Comparison of ENCODE assay signal across 16 mouse cellular contexts in the genomic region with DNA sequence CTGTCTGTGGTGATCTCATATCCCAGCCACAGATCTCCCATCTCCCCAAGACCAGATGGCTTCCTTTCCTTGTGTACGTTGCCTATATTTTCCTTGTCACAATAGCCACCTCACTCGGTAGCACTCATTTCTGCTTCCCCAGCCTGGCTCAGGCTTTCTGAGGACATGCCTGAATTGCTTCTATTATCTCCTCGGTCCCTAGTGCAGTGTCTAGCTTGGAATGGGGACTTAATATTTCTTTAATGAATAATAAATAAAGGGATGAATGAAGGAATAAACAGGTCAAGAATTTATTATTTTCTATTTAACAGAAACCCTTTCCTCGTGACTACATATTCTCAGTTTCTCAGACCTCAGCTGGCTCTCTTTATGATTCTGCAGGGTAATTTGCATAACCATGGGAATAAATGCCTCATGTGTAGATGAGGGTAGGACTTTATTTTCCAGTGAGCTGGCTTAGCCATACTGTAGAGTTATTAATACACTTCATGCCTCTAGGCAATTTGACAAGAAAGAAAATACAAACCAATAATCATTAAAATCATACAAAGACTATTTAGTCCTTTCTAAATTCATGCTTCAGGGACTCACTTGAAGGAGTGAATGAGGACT.
DNase-seq lines count a peak whose midpoint lies in the region; ATAC-seq lines count a peak whose summit lies in the region.
"Had no signal": no experiment of that assay in that cellular context is flagged by ENCODE, and none has a peak within 500 bp of the region (broad histone marks: within the 10 kb centered on the region; RNA-seq: fewer than 3 reads in every experiment).

No protein-coding gene starts in this region.

- no peaks in the 10 kb centered on the region for H3K9me3 ChIP-seq in forebrain, embryonic 12.5 days
- H3K9me3 ChIP-seq in forebrain, embryonic 11.5 days (ENCODE audit: control insufficient read depth, low read length), result no peaks in the 10 kb centered on the region
- no peaks in the 10 kb centered on the region for H3K9me3 ChIP-seq in hindbrain, embryonic 14.5 days (ENCODE audit: control insufficient read depth, low read length)
- no peaks in the 10 kb centered on the region for H3K9me3 ChIP-seq in neural tube, embryonic 12.5 days
- H3K9me3 ChIP-seq: embryonic facial prominence, embryonic 12.5 days; heart, embryonic 12.5 days; intestine, embryonic 15.5 days; kidney, embryonic 15.5 days; limb, embryonic 15.5 days had no signal

- no peak overlapping the region for H3K4me3 ChIP-seq in forebrain, embryonic 12.5 days (replicated peaks)
- no peak overlapping the region for H3K4me3 ChIP-seq in forebrain, embryonic 11.5 days (ENCODE audit: low read depth, low read length)
- H3K4me3 ChIP-seq in hindbrain, embryonic 14.5 days (replicated peaks; ENCODE audit: low read length), result no peak overlapping the region
- H3K4me3 ChIP-seq in neural tube, embryonic 12.5 days, result no peak overlapping the region
- H3K4me3 ChIP-seq: embryonic facial prominence, embryonic 12.5 days; heart, embryonic 12.5 days; intestine, embryonic 15.5 days; kidney, embryonic 15.5 days; limb, embryonic 15.5 days had no signal

- H3K36me3 ChIP-seq in forebrain, embryonic 12.5 days (replicated peaks), result no peaks in the 10 kb centered on the region
- no peaks in the 10 kb centered on the region for H3K36me3 ChIP-seq in forebrain, embryonic 11.5 days (ENCODE audit: control insufficient read depth, insufficient read depth, low read length)
- H3K36me3 ChIP-seq in hindbrain, embryonic 14.5 days (replicated peaks; ENCODE audit: control insufficient read depth, insufficient read depth), result no peaks in the 10 kb centered on the region
- no peaks in the 10 kb centered on the region for H3K36me3 ChIP-seq in neural tube, embryonic 12.5 days
- H3K36me3 ChIP-seq: embryonic facial prominence, embryonic 12.5 days; heart, embryonic 12.5 days; intestine, embryonic 15.5 days; kidney, embryonic 15.5 days; limb, embryonic 15.5 days had no signal

- H3K4me2 ChIP-seq in forebrain, embryonic 12.5 days, result no peak overlapping the region
- H3K4me2 ChIP-seq in forebrain, embryonic 11.5 days (ENCODE audit: low read depth, low read length, severe bottlenecking), result no peak overlapping the region
- no peak overlapping the region for H3K4me2 ChIP-seq in hindbrain, embryonic 14.5 days (replicated peaks)
- no peak overlapping the region for H3K4me2 ChIP-seq in neural tube, embryonic 12.5 days (replicated peaks)
- H3K4me2 ChIP-seq: embryonic facial prominence, embryonic 12.5 days; heart, embryonic 12.5 days; intestine, embryonic 15.5 days; kidney, embryonic 15.5 days; limb, embryonic 15.5 days had no signal

- H3K4me1 ChIP-seq in forebrain, embryonic 12.5 days, result peaks cover 33% of the 10 kb centered on the region
- H3K4me1 ChIP-seq in forebrain, embryonic 11.5 days (replicated peaks; ENCODE audit: control insufficient read depth, insufficient read depth, low read length), result peaks cover 12% of the 10 kb centered on the region; the same call in 1 of the 2 replicates
- H3K4me1 ChIP-seq in hindbrain, embryonic 14.5 days (replicated peaks; ENCODE audit: control insufficient read depth, insufficient read depth, low read length), result peaks cover 16% of the 10 kb centered on the region
- peaks cover 16% of the 10 kb centered on the region for H3K4me1 ChIP-seq in neural tube, embryonic 12.5 days

- H3K27ac ChIP-seq in forebrain, embryonic 12.5 days, result no peak overlapping the region
- H3K27ac ChIP-seq in forebrain, embryonic 11.5 days (ENCODE audit: low read depth, low read length), result no peak overlapping the region
- H3K27ac ChIP-seq in hindbrain, embryonic 14.5 days, result peak overlapping the region; percentile 61
- H3K27ac ChIP-seq in neural tube, embryonic 12.5 days, result no peak overlapping the region
- H3K27ac ChIP-seq: embryonic facial prominence, embryonic 12.5 days; intestine, embryonic 15.5 days; kidney, embryonic 15.5 days; limb, embryonic 15.5 days had no signal

- 41% methylated on average over 4 of the region's 4 CpGs for WGBS in forebrain, embryonic 12.5 days
- 52% methylated on average over 4 of the region's 4 CpGs for WGBS in forebrain, embryonic 11.5 days
- WGBS in hindbrain, embryonic 14.5 days, result 19% methylated on average over 4 of the region's 4 CpGs
- 26% methylated on average over 4 of the region's 4 CpGs for WGBS in neural tube, embryonic 12.5 days

- 0 out of 2 replicates have a peak, but pooled peaks cover 4% of the 10 kb centered on the region for H3K27me3 ChIP-seq in forebrain, embryonic 12.5 days
- H3K27me3 ChIP-seq in forebrain, embryonic 11.5 days (ENCODE audit: control insufficient read depth, insufficient read depth, low read length), result no peaks in the 10 kb centered on the region
- H3K27me3 ChIP-seq in hindbrain, embryonic 14.5 days (ENCODE audit: control insufficient read depth, insufficient read depth, low read length), result no peaks in the 10 kb centered on the region
- H3K27me3 ChIP-seq in neural tube, embryonic 12.5 days (replicated peaks), result no peaks in the 10 kb centered on the region
- H3K27me3 ChIP-seq: embryonic facial prominence, embryonic 12.5 days; heart, embryonic 12.5 days; intestine, embryonic 15.5 days; kidney, embryonic 15.5 days; limb, embryonic 15.5 days had no signal

- H3K9ac ChIP-seq in forebrain, embryonic 12.5 days, result no peak overlapping the region
- H3K9ac ChIP-seq in forebrain, embryonic 11.5 days (ENCODE audit: low read length), result no peak overlapping the region
- no peak overlapping the region for H3K9ac ChIP-seq in hindbrain, embryonic 14.5 days
- H3K9ac ChIP-seq in neural tube, embryonic 12.5 days, result no peak overlapping the region
- H3K9ac ChIP-seq: embryonic facial prominence, embryonic 12.5 days; heart, embryonic 12.5 days; intestine, embryonic 15.5 days; kidney, embryonic 15.5 days; limb, embryonic 15.5 days had no signal

- ATAC-seq in forebrain, embryonic 12.5 days (ENCODE audit: low FRiP score), result peak; percentile 49; the same call in 1 of the 2 replicates
- no peak for ATAC-seq in forebrain, embryonic 11.5 days (replicated peaks; ENCODE audit: low FRiP score)
- peak; percentile 67; the same call in 1 of the 2 replicates for ATAC-seq in hindbrain, embryonic 14.5 days (ENCODE audit: low FRiP score)
- ATAC-seq in neural tube, embryonic 12.5 days (ENCODE audit: low FRiP score, low read depth), result peak; percentile 74
- ATAC-seq in cerebellum, adult (ENCODE audit: insufficient number of reproducible peaks, low FRiP score, low TSS enrichment), result no peak
- ATAC-seq: intestine, embryonic 15.5 days had no signal

- DNase-seq in forebrain, embryonic 11.5 days (ENCODE audit: low spot score), result no peak
- peak; percentile 30 for DNase-seq in brain, adult 2 months (ENCODE audit: low read depth, low spot score)
- no peak for DNase-seq in hindbrain, embryonic 14.5 days (ENCODE audit: low spot score)
- DNase-seq in cerebellum, postnatal 36 days, result no peak
- no peak for DNase-seq in adrenal gland, adult 2 months
- DNase-seq: cerebellum, adult 11-12 months; layer of hippocampus, postnatal 36 days; lung, postnatal 36 days had no signal

Comparison
In these comparisons a context has a peak if more than half of its experiments do, and no peak if none do; other contexts are left out.
1. ATAC-seq: peak in forebrain, embryonic 12.5 days (single experiment), hindbrain, embryonic 14.5 days (single experiment) and neural tube, embryonic 12.5 days (single experiment); none in forebrain, embryonic 11.5 days (single experiment) and cerebellum, adult (single experiment).